In the genomic region with DNA sequence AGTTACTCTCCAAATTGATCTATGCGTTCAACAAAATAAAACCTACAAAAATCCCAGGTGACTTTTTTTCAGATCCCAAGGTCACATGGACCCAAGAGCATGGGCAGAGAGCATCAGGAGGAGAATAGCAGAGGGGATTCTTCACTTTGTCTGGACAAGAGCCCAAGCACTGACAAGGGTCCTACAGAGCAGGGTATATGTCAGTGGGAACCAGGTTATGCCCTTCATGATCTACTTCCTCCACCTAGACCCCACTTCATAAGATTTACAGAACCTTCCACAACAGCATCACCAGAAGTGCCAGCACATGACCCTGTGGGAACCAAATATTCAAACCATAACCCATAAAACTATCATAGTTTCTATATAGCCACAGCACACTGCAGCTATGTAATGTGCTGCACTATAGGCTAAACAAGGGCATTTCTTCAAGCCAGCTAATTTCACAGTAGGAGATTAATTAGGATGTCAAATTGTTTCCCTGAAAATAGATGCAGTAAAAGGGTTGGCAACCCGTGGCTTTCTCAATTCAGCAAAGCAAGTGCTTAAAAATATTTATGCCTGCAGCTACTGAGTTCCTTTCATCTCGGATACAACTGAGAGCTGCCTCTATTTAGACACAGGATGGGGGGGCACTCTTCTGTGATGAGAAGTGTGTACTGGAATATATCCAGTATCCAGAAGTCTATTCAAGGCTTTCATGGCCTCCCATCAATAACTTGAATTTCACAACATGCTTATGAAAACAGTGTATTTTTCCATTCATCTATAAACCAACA, we compare ENCODE assay signal across 26 mouse cellular contexts. TPM values are rescaled to one million over a fixed set of nuclear protein-coding genes. Genes with fewer than 3 reads are reported as not detected.
DNase-seq lines count a peak whose midpoint lies in the region; ATAC-seq and TF ChIP-seq lines count a peak whose summit lies in the region.
"Had no signal": no experiment of that assay in that cellular context is flagged by ENCODE, and none has a peak within 500 bp of the region (broad histone marks: within the 10 kb centered on the region; RNA-seq: fewer than 3 reads in every experiment).

No protein-coding gene starts in this region.

- no peaks in the 10 kb centered on the region for H3K36me3 ChIP-seq in hindbrain, embryonic 13.5 days
- no peaks in the 10 kb centered on the region for H3K36me3 ChIP-seq in hindbrain, embryonic 11.5 days (ENCODE audit: control insufficient read depth, insufficient read depth, low read length)
- H3K36me3 ChIP-seq in midbrain, embryonic 15.5 days (replicated peaks) = no peaks in the 10 kb centered on the region
- no peaks in the 10 kb centered on the region for H3K36me3 ChIP-seq in midbrain, embryonic 10.5 days
- no peaks in the 10 kb centered on the region for H3K36me3 ChIP-seq in hindbrain, postnatal 0 days (ENCODE audit: insufficient read depth, low read length)
- H3K36me3 ChIP-seq in neural tube, embryonic 15.5 days = no peaks in the 10 kb centered on the region
- H3K36me3 ChIP-seq: embryonic facial prominence, embryonic 12.5 days; heart, embryonic 13.5 days had no signal

- H3K27ac ChIP-seq in hindbrain, embryonic 13.5 days = no peak overlapping the region
- no peak overlapping the region for H3K27ac ChIP-seq in hindbrain, embryonic 11.5 days (ENCODE audit: low read depth, low read length)
- H3K27ac ChIP-seq in midbrain, embryonic 15.5 days = no peak overlapping the region
- no peak overlapping the region for H3K27ac ChIP-seq in midbrain, embryonic 10.5 days (replicated peaks)
- H3K27ac ChIP-seq in hindbrain, postnatal 0 days = no peak overlapping the region
- no peak overlapping the region for H3K27ac ChIP-seq in neural tube, embryonic 15.5 days (replicated peaks)
- H3K27ac ChIP-seq: embryonic facial prominence, embryonic 12.5 days; heart, embryonic 13.5 days had no signal

- no peak overlapping the region for H3K9ac ChIP-seq in hindbrain, embryonic 13.5 days
- H3K9ac ChIP-seq in hindbrain, embryonic 11.5 days (ENCODE audit: low read depth, low read length) = no peak overlapping the region
- no peak overlapping the region for H3K9ac ChIP-seq in midbrain, embryonic 15.5 days
- H3K9ac ChIP-seq in hindbrain, postnatal 0 days (replicated peaks; ENCODE audit: low read length) = no peak overlapping the region
- no peak overlapping the region for H3K9ac ChIP-seq in neural tube, embryonic 15.5 days (replicated peaks)
- H3K9ac ChIP-seq: embryonic facial prominence, embryonic 12.5 days; heart, embryonic 13.5 days; liver, postnatal 0 days had no signal

- no peaks in the 10 kb centered on the region for H3K9me3 ChIP-seq in hindbrain, embryonic 13.5 days
- H3K9me3 ChIP-seq in hindbrain, embryonic 11.5 days (ENCODE audit: control insufficient read depth, low read length) = no peaks in the 10 kb centered on the region
- H3K9me3 ChIP-seq in midbrain, embryonic 15.5 days = no peaks in the 10 kb centered on the region
- no peaks in the 10 kb centered on the region for H3K9me3 ChIP-seq in midbrain, embryonic 10.5 days (replicated peaks)
- no peaks in the 10 kb centered on the region for H3K9me3 ChIP-seq in hindbrain, postnatal 0 days (ENCODE audit: low read length)
- H3K9me3 ChIP-seq in neural tube, embryonic 15.5 days (replicated peaks) = no peaks in the 10 kb centered on the region
- H3K9me3 ChIP-seq: embryonic facial prominence, embryonic 12.5 days; heart, embryonic 13.5 days had no signal

- H3K27me3 ChIP-seq in hindbrain, embryonic 13.5 days = no peaks in the 10 kb centered on the region
- no peaks in the 10 kb centered on the region for H3K27me3 ChIP-seq in hindbrain, embryonic 11.5 days (ENCODE audit: control insufficient read depth, insufficient read depth, low read length)
- no peaks in the 10 kb centered on the region for H3K27me3 ChIP-seq in midbrain, embryonic 15.5 days (replicated peaks)
- no peaks in the 10 kb centered on the region for H3K27me3 ChIP-seq in midbrain, embryonic 10.5 days (ENCODE audit: low read depth, poor library complexity, severe bottlenecking)
- no peaks in the 10 kb centered on the region for H3K27me3 ChIP-seq in hindbrain, postnatal 0 days (ENCODE audit: insufficient read depth, low read length)
- H3K27me3 ChIP-seq in neural tube, embryonic 15.5 days (replicated peaks) = no peaks in the 10 kb centered on the region
- H3K27me3 ChIP-seq: embryonic facial prominence, embryonic 12.5 days; heart, embryonic 13.5 days had no signal

- no peak overlapping the region for H3K4me3 ChIP-seq in hindbrain, embryonic 13.5 days
- H3K4me3 ChIP-seq in hindbrain, embryonic 11.5 days (ENCODE audit: low read depth, low read length) = no peak overlapping the region
- H3K4me3 ChIP-seq in midbrain, embryonic 15.5 days = no peak overlapping the region
- no peak overlapping the region for H3K4me3 ChIP-seq in midbrain, embryonic 10.5 days
- no peak overlapping the region for H3K4me3 ChIP-seq in hindbrain, postnatal 0 days (ENCODE audit: low read length)
- H3K4me3 ChIP-seq in neural tube, embryonic 15.5 days (replicated peaks) = no peak overlapping the region
- H3K4me3 ChIP-seq: embryonic facial prominence, embryonic 12.5 days; heart, embryonic 13.5 days had no signal

- no peak for DNase-seq in hindbrain, embryonic 11.5 days (ENCODE audit: low spot score)
- no peak for DNase-seq in midbrain, embryonic 10.5 days (ENCODE audit: low spot score)
- DNase-seq in hindbrain, postnatal 0 days (ENCODE audit: low spot score) = peak; percentile 45
- DNase-seq: cerebellum, adult 8-10 months; gastrocnemius, postnatal 14 days; heart, adult 18-20 months; kidney, adult 9 months; layer of hippocampus, postnatal 36 days; liver; liver, postnatal 0 days; thymus, postnatal 36 days had no signal

- ATAC-seq in hindbrain, embryonic 13.5 days (ENCODE audit: low FRiP score) = peak; percentile 52; the same call in 1 of the 2 replicates
- ATAC-seq in hindbrain, embryonic 11.5 days (ENCODE audit: low FRiP score) = no peak
- peak; percentile 75 for ATAC-seq in midbrain, embryonic 15.5 days (replicated peaks)
- ATAC-seq in hindbrain, postnatal 0 days = peak; percentile 53; the same call in 1 of the 2 replicates
- ATAC-seq in neural tube, embryonic 15.5 days (ENCODE audit: low FRiP score) = peak; percentile 73
- ATAC-seq in erythroblast, adult 5-6 weeks (replicated peaks; ENCODE audit: low FRiP score, poor library complexity, severe bottlenecking) = no peak
- ATAC-seq: liver, postnatal 0 days had no signal

- H3K4me1 ChIP-seq in hindbrain, embryonic 13.5 days (replicated peaks) = no peaks in the 10 kb centered on the region
- no peaks in the 10 kb centered on the region for H3K4me1 ChIP-seq in hindbrain, embryonic 11.5 days (replicated peaks; ENCODE audit: control insufficient read depth, insufficient read depth, low read length)
- H3K4me1 ChIP-seq in midbrain, embryonic 15.5 days = no peaks in the 10 kb centered on the region
- no peaks in the 10 kb centered on the region for H3K4me1 ChIP-seq in midbrain, embryonic 10.5 days
- no peaks in the 10 kb centered on the region for H3K4me1 ChIP-seq in hindbrain, postnatal 0 days (ENCODE audit: insufficient read depth, low read length)
- no peaks in the 10 kb centered on the region for H3K4me1 ChIP-seq in neural tube, embryonic 15.5 days
- H3K4me1 ChIP-seq: embryonic facial prominence, embryonic 12.5 days; heart, embryonic 13.5 days had no signal

- WGBS in hindbrain, embryonic 13.5 days = 47% methylated on average over 3 of the region's 3 CpGs
- WGBS in hindbrain, embryonic 11.5 days = 67% methylated on average over 3 of the region's 3 CpGs
- WGBS in midbrain, embryonic 15.5 days = 56% methylated on average over 3 of the region's 3 CpGs
- 79% methylated on average over 3 of the region's 3 CpGs for WGBS in midbrain, embryonic 10.5 days
- WGBS in hindbrain, postnatal 0 days = 37% methylated on average over 3 of the region's 3 CpGs
- WGBS in neural tube, embryonic 15.5 days = 43% methylated on average over 3 of the region's 3 CpGs

- TF ChIP-seq CTCF in hindbrain, postnatal 0 days (IDR thresholded peaks at IDR 0.05; ENCODE audit: low read depth) = no peak

- H3K4me2 ChIP-seq in hindbrain, embryonic 13.5 days = no peak overlapping the region
- no peak overlapping the region for H3K4me2 ChIP-seq in hindbrain, embryonic 11.5 days (replicated peaks; ENCODE audit: low read depth, low read length)
- no peak overlapping the region for H3K4me2 ChIP-seq in midbrain, embryonic 15.5 days
- no peak overlapping the region for H3K4me2 ChIP-seq in hindbrain, postnatal 0 days (ENCODE audit: low read depth, low read length)
- no peak overlapping the region for H3K4me2 ChIP-seq in neural tube, embryonic 15.5 days
- H3K4me2 ChIP-seq: embryonic facial prominence, embryonic 12.5 days; heart, embryonic 13.5 days had no signal

RNA-seq across cellular contexts. Expression of a gene that starts 33.8 kb away (rescaled TPM):
- polyA plus RNA-seq in hindbrain, embryonic 13.5 days (2015; fragmentation: Nextera tagmentation; extraction: Ambion mirVana) = not detected in 2 replicates
- polyA plus RNA-seq in hindbrain, embryonic 11.5 days (2014; fragmentation: Nextera tagmentation; extraction: Ambion mirVana) = not detected in 2 replicates
- polyA plus RNA-seq in midbrain, embryonic 15.5 days (2015; fragmentation: Nextera tagmentation; extraction: Ambion mirVana) = 0.01 TPM in 1 of 2 replicates, not detected in the other
- polyA plus RNA-seq in midbrain, embryonic 10.5 days (2016; fragmentation: Nextera tagmentation; extraction: Ambion mirVana) = not detected in 2 replicates
- total RNA-seq in hindbrain, postnatal 0 days (2014; rRNA removed) = 0.21 TPM in 1 of 2 replicates, not detected in the other
- not detected in 2 replicates for polyA plus RNA-seq in hindbrain, postnatal 0 days (2015; fragmentation: Nextera tagmentation; extraction: Ambion mirVana)
- not detected in 2 replicates for polyA plus RNA-seq in neural tube, embryonic 15.5 days (2015; fragmentation: Nextera tagmentation; extraction: Ambion mirVana)
- total RNA-seq in erythroblast, adult 5-6 weeks (2015; ENCODE audit: low replicate concordance) = not detected in 2 replicates
- total RNA-seq in erythroblast, adult 5-6 weeks (2017; ENCODE audit: low replicate concordance) = not detected in 2 replicates
- total RNA-seq: adrenal gland, adult 18-20 months; adrenal gland, postnatal 4 days; gastrocnemius, postnatal 14 days; heart, adult 18-20 months; heart, postnatal 25 days; layer of hippocampus, postnatal 36 days; left cerebral cortex, postnatal 25 days; megakaryocyte-erythroid progenitor cell, adult 5-6 weeks had no signal
- polyA plus RNA-seq: C2C12; heart, embryonic 13.5 days; intestine, embryonic 14.5 days; large intestine, adult 2 months; liver, postnatal 0 days; small intestine, adult 2 months had no signal

Comparison
In these comparisons a context has a peak if more than half of its experiments do, and no peak if none do; other contexts are left out.
1. ATAC-seq: peak in hindbrain, embryonic 13.5 days (single experiment), midbrain, embryonic 15.5 days (single experiment), hindbrain, postnatal 0 days (single experiment) and neural tube, embryonic 15.5 days (single experiment); none in hindbrain, embryonic 11.5 days (single experiment) and erythroblast, adult 5-6 weeks (single experiment).